Mouse (Mus musculus): Measurements from ENCODE around the gene Agtrap.

- TF ChIP-seq CTCF (IDR thresholded peaks at IDR 0.05; ENCODE audit: borderline replicate concordance, insufficient read depth, low read depth, low read length), result no peak
- TF ChIP-seq POLR2A (IDR thresholded peaks at IDR 0.05; ENCODE audit: borderline replicate concordance, insufficient read depth, low read length), result no peak
Measured at GRCm38 (mm10) chr4:148121362-148121761, 33.5 kb upstream of the Agtrap start.
